Mouse (Mus musculus) stomach, embryonic 14.5 days (tissue): ENCODE results near the gene Hsd17b6. TPM values are rescaled to one million over a fixed set of nuclear protein-coding genes. Genes with fewer than 3 reads are reported as not detected.
A peak's percentile ranks its signal among the peaks of the same experiment; 100 is the strongest.

Experiments used
- ATAC-seq: fragments of 200-750 bp; cut with Nextera tagmentation; 2 replicates; pipeline ENCODE4 v1.8.0; 2017; ENCODE audit warnings: low read depth, moderate TSS enrichment; ENCODE audit not compliant: insufficient number of reproducible peaks, insufficient read depth, low FRiP score
- H3K27ac ChIP-seq: fragments of 300-500 bp; sonication (generic); 2 replicates; pipeline ENCODE4 v1.5.1; 2014; ENCODE audit warnings: mild to moderate bottlenecking, low read length, moderate library complexity, mixed read lengths
- H3K27me3 ChIP-seq: fragments of 300-500 bp; sonication (generic); 2 replicates; pipeline ENCODE4 v1.6.1; 2014; ENCODE audit warnings: low read length, control low read depth, mixed read lengths; ENCODE audit not compliant: control insufficient read depth, insufficient read depth
- H3K36me3 ChIP-seq: fragments of 300-500 bp; sonication (generic); 2 replicates; pipeline ENCODE4 v1.6.1; 2014; ENCODE audit warnings: mild to moderate bottlenecking, control low read depth, low read length, moderate library complexity, mixed read lengths; ENCODE audit not compliant: control insufficient read depth, insufficient read depth
- H3K4me1 ChIP-seq: fragments of 300-500 bp; sonication (generic); 2 replicates; pipeline ENCODE4 v1.6.1; 2014; ENCODE audit warnings: low read length, control low read depth, mixed read lengths; ENCODE audit not compliant: control insufficient read depth, insufficient read depth
- H3K4me2 ChIP-seq: fragments of 300-500 bp; sonication (generic); replicated peaks from 2 replicates; pipeline ENCODE4 v1.6.1; 2014; ENCODE audit warnings: low read depth, low read length, control low read depth
- H3K4me3 ChIP-seq: fragments of 300-500 bp; sonication (generic); 2 replicates; pipeline ENCODE4 v1.5.1; 2014; ENCODE audit warnings: low read depth, low read length, control low read depth
- H3K9ac ChIP-seq: fragments of 300-500 bp; sonication (generic); replicated peaks from 2 replicates; pipeline ENCODE4 v1.6.1; 2014; ENCODE audit warnings: low read depth, mild to moderate bottlenecking, control low read depth, low read length, moderate library complexity, mixed read lengths
- H3K9me3 ChIP-seq: fragments of 300-500 bp; sonication (generic); 2 replicates; pipeline ENCODE4 v1.6.1; 2016; ENCODE audit warnings: low read depth, low read length, control low read depth; ENCODE audit not compliant: control insufficient read depth
- WGBS: fragments of 180-500 bp; shearing (Covaris S2); extraction: QIAGEN DNeasy Blood & Tissue Kit; methylation state at CpG from one replicate; pipeline ENCODE4 v1.1.7; 2014; 5-methylcytosine and 5-hydroxymethylcytosine counted together
- polyA plus RNA-seq: library from polyadenylated mRNA; unstranded; fragments of >200 nt; fragmentation: Nextera tagmentation; extraction: Ambion mirVana; gene quantifications from 2 replicates; pipeline ENCODE4 v1.2.1, GENCODE M21; 2014

Gene Hsd17b6
- polyA plus RNA-seq, 1 experiment from 2014 or later, result not detected

GRCm38 (mm10) chr10:128041636-128042035 lies 34.2 kb upstream of the Hsd17b6 start:
- H3K4me2 ChIP-seq, result no peak overlapping the region
- H3K9me3 ChIP-seq, result no peaks in the 10 kb centered on the region
- H3K4me1 ChIP-seq, result peaks cover 31% of the 10 kb centered on the region; the same call in 1 of the 2 replicates
- ATAC-seq, result no peak
- no peak overlapping the region for H3K9ac ChIP-seq
- H3K27me3 ChIP-seq, result no peaks in the 10 kb centered on the region
- H3K36me3 ChIP-seq, result peaks cover 67% of the 10 kb centered on the region
- no peak overlapping the region for H3K27ac ChIP-seq
- no peak overlapping the region for H3K4me3 ChIP-seq
- 71% methylated on average over 4 of the region's 4 CpGs for WGBS

- Histone ChIP-seq H3K9ac (no peak overlapping the region), H3K36me3 (peaks cover 55% of the 10 kb centered on the region), H3K9me3 (no peaks in the 10 kb centered on the region)
Observed at GRCm38 (mm10) chr10:128040293-128040692, 32.9 kb upstream of the Hsd17b6 start.

DNA sequence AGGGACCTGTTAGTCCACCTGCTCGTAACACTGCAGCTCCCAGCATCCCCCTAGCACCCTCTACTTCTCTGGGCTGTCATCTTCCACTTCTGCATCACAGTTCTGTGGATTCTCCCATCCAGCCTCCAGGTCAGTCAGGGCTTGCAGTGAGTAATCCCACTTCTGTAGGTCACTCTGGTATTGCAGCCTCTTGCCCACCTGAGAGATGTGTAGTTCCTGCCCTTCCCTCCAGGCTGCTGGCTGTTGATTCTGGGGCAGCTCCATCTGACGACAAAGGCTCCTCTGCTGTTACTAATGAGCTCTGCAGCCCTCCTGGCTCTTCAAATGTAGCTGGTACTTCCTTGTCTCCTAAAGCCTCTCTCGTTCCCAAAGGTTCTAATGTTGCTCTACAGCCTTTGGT lies 32.4 kb upstream of the Hsd17b6 start:
- H3K4me1 ChIP-seq, result peaks cover 30% of the 10 kb centered on the region; the same call in 1 of the 2 replicates
- 63% methylated on average over 3 of the region's 3 CpGs for WGBS

More at GRCm38 (mm10) chr10:128040293-128040692, 32.9 kb upstream of the Hsd17b6 start:
- Histone ChIP-seq H3K27me3 (no peaks in the 10 kb centered on the region), H3K4me1 (peaks cover 31% of the 10 kb centered on the region; the same call in 1 of the 2 replicates), H3K4me3 (no peak overlapping the region), H3K27ac (no peak overlapping the region), H3K4me2 (no peak overlapping the region)
- WGBS, result 85% methylated on average over 5 of the region's 5 CpGs
- no peak for ATAC-seq

GRCm38 (mm10) chr10:128039167-128039566 lies 31.8 kb upstream of the Hsd17b6 start:
- H3K36me3 ChIP-seq, result peaks cover 44% of the 10 kb centered on the region
- H3K4me2 ChIP-seq, result no peak overlapping the region
- no peak overlapping the region for H3K9ac ChIP-seq
- peaks cover 31% of the 10 kb centered on the region for H3K4me1 ChIP-seq
- no peak overlapping the region for H3K27ac ChIP-seq
- no peak for ATAC-seq
- H3K27me3 ChIP-seq, result no peaks in the 10 kb centered on the region
- no peaks in the 10 kb centered on the region for H3K9me3 ChIP-seq
- 42% methylated on average over 5 of the region's 5 CpGs for WGBS
- H3K4me3 ChIP-seq, result no peak overlapping the region

More for the DNA sequence above, 32.4 kb upstream of the Hsd17b6 start:
- no peak for ATAC-seq
- Histone ChIP-seq H3K4me3 (no peak overlapping the region), H3K4me2 (no peak overlapping the region), H3K9me3 (no peaks in the 10 kb centered on the region), H3K36me3 (peaks cover 50% of the 10 kb centered on the region), H3K9ac (no peak overlapping the region), H3K27ac (no peak overlapping the region), H3K27me3 (no peaks in the 10 kb centered on the region)

DNA sequence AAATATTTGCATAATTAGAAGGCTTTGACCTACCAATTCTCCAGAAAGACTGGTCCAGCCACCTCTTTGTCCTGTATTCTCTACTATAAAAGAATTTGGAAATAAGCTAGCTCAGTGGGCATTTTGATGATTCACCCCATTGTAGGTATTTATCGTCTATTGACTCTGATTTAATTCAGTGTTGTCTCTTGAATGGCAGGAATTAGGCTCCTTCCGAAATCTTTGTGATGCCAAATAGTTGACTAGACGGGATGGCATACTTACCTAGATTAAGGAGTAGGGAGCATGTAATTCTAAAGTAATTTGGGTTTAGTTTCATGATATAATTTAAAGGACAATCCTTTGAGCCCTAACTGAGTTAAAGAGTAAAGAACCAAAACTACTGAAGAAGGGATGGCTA lies 30.5 kb upstream of the Hsd17b6 start:
- ATAC-seq, result no peak
- 62% methylated on average over 3 of the region's 3 CpGs for WGBS
- Histone ChIP-seq H3K27me3 (no peaks in the 10 kb centered on the region), H3K27ac (no peak overlapping the region), H3K9ac (no peak overlapping the region), H3K9me3 (no peaks in the 10 kb centered on the region), H3K36me3 (peaks cover 33% of the 10 kb centered on the region), H3K4me1 (peaks cover 27% of the 10 kb centered on the region), H3K4me2 (peak overlapping the region; percentile 91), H3K4me3 (peak overlapping the region; percentile 2; the same call in 1 of the 2 replicates)

GRCm38 (mm10) chr10:128036746-128037425 lies 29.5 kb upstream of the Hsd17b6 start:
- no peak for ATAC-seq
- peak overlapping the region; percentile 91 for H3K4me2 ChIP-seq
- H3K4me3 ChIP-seq, result peak overlapping the region; percentile 99
- no peaks in the 10 kb centered on the region for H3K9me3 ChIP-seq
- no peaks in the 10 kb centered on the region for H3K27me3 ChIP-seq
- H3K36me3 ChIP-seq, result peaks cover 23% of the 10 kb centered on the region
- 3% methylated on average over 10 of the region's 10 CpGs for WGBS
- peaks cover 25% of the 10 kb centered on the region for H3K4me1 ChIP-seq
- H3K27ac ChIP-seq, result peak overlapping the region; percentile 96; the same call in 1 of the 2 replicates
- H3K9ac ChIP-seq, result peak overlapping the region; percentile 99

- Histone ChIP-seq H3K4me3 (no peak overlapping the region), H3K9me3 (no peaks in the 10 kb centered on the region), H3K4me1 (peaks cover 4% of the 10 kb centered on the region), H3K27me3 (no peaks in the 10 kb centered on the region), H3K4me2 (no peak overlapping the region), H3K9ac (no peak overlapping the region), H3K36me3 (peaks cover 29% of the 10 kb centered on the region), H3K27ac (no peak overlapping the region)
- ATAC-seq, result no peak
- 56% methylated on average over 2 of the region's 2 CpGs for WGBS
Observed at GRCm38 (mm10) chr10:128030860-128031259, 23.4 kb upstream of the Hsd17b6 start.

DNA sequence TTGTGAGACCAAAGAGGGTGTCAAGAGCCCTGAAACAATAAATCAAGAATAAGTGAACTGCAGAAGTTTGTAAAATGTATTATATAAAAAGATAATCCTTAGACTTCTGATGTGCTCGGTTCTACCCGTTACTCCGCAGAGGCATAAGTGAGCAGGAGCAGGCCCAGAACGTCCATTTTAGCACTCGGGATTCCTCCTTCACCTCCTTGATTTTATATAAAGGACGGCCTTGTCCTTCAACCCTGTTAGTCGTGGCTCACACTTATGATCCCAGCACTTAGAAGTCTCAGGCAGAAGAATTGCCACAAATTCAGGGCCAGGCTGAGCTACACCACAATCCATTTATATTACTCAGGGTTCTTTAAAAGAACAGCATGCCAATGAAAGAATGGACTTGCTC lies 22.5 kb upstream of the Hsd17b6 start:
- Histone ChIP-seq H3K27me3 (no peaks in the 10 kb centered on the region), H3K36me3 (peaks cover 29% of the 10 kb centered on the region), H3K9ac (no peak overlapping the region), H3K4me2 (no peak overlapping the region), H3K4me1 (peaks cover 4% of the 10 kb centered on the region), H3K27ac (no peak overlapping the region), H3K9me3 (no peaks in the 10 kb centered on the region), H3K4me3 (no peak overlapping the region)
- ATAC-seq, result no peak
- 90% methylated on average over 7 of the region's 7 CpGs for WGBS

GRCm38 (mm10) chr10:128023496-128023895 lies 16.1 kb upstream of the Hsd17b6 start:
- H3K4me1 ChIP-seq, result no peaks in the 10 kb centered on the region
- no peaks in the 10 kb centered on the region for H3K27me3 ChIP-seq
- no peak overlapping the region for H3K4me2 ChIP-seq
- H3K9me3 ChIP-seq, result no peaks in the 10 kb centered on the region
- no peak overlapping the region for H3K27ac ChIP-seq
- H3K9ac ChIP-seq, result no peak overlapping the region
- no peak for ATAC-seq
- H3K4me3 ChIP-seq, result no peak overlapping the region
- H3K36me3 ChIP-seq, result peaks cover 46% of the 10 kb centered on the region
- WGBS, result 95% methylated on average over 10 of the region's 10 CpGs
